ENCODE assay signal across 8 mouse cellular contexts in genomic region chr7:116443004-116443696, GRCm38 (mm10). TPM values are rescaled to one million over a fixed set of nuclear protein-coding genes. Genes with fewer than 3 reads are reported as not detected.
DNase-seq lines count a peak whose midpoint lies in the region; ATAC-seq and TF ChIP-seq lines count a peak whose summit lies in the region.

TSS of gene Pik3c2a (minus strand) at chr7:116443449.

- WGBS in heart, embryonic 10.5 days = under 1% methylated on average over 65 of the region's 72 CpGs
- WGBS in kidney, embryonic 15.5 days = under 1% methylated on average over 72 of the region's 72 CpGs

- no peaks in the 10 kb centered on the region for H3K27me3 ChIP-seq in heart, embryonic 10.5 days (ENCODE audit: insufficient read depth, poor library complexity, severe bottlenecking)
- no peaks in the 10 kb centered on the region for H3K27me3 ChIP-seq in kidney, embryonic 15.5 days

- no peak for TF ChIP-seq CTCF in bone marrow macrophage, adult 2 months (IDR thresholded peaks at IDR 0.05; ENCODE audit: low read depth, low read length)
- no peak for TF ChIP-seq CTCF in embryonic fibroblast, embryonic 13.5 days (IDR thresholded peaks at IDR 0.05; ENCODE audit: borderline replicate concordance, insufficient read depth, low read length)

- peak within 1 kb of the TSS; percentile 74 for H3K27ac ChIP-seq in bone marrow macrophage, adult 2 months (ENCODE audit: insufficient read depth, low read depth, low read length)
- peak within 1 kb of the TSS; percentile 98 for H3K27ac ChIP-seq in embryonic fibroblast, embryonic 13.5 days (ENCODE audit: insufficient read depth, low read length)
- peak within 1 kb of the TSS; percentile 97 for H3K27ac ChIP-seq in heart, embryonic 10.5 days
- H3K27ac ChIP-seq in kidney, embryonic 15.5 days = peak within 1 kb of the TSS; percentile 96

- peak; percentile 98 for DNase-seq in A20 (ENCODE audit: low read depth, low spot score)
- DNase-seq in heart, embryonic 10.5 days (ENCODE audit: low spot score) = peak; percentile 98
- peak; percentile 94 for DNase-seq in liver
- DNase-seq in spleen, postnatal 4 days (ENCODE audit: low spot score in 2 of 2) = peak; percentile 83 to 90

- no peak for TF ChIP-seq POLR2A in bone marrow macrophage, adult 2 months (IDR thresholded peaks at IDR 0.05; ENCODE audit: borderline replicate concordance, low read depth, low read length)
- peak; percentile 96 for TF ChIP-seq POLR2A in embryonic fibroblast, embryonic 13.5 days (IDR thresholded peaks at IDR 0.05; ENCODE audit: low read depth, low read length)

- H3K4me3 ChIP-seq in bone marrow macrophage, adult 2 months (ENCODE audit: insufficient read depth, low read length) = peak within 1 kb of the TSS; percentile 99
- H3K4me3 ChIP-seq in embryonic fibroblast, embryonic 13.5 days (ENCODE audit: insufficient read depth, low read length) = peak within 1 kb of the TSS; percentile 80
- H3K4me3 ChIP-seq in heart, embryonic 10.5 days = peak within 1 kb of the TSS; percentile 89
- peak within 1 kb of the TSS; percentile 84 for H3K4me3 ChIP-seq in kidney, embryonic 15.5 days (replicated peaks)

- no peaks in the 10 kb centered on the region for H3K9me3 ChIP-seq in heart, embryonic 10.5 days
- H3K9me3 ChIP-seq in kidney, embryonic 15.5 days (replicated peaks) = no peaks in the 10 kb centered on the region

- ATAC-seq in kidney, embryonic 15.5 days (replicated peaks; ENCODE audit: low FRiP score) = peak; percentile 99
- ATAC-seq in monocyte, adult 5-6 weeks (replicated peaks; ENCODE audit: insufficient number of reproducible peaks, low FRiP score, low TSS enrichment, poor library complexity, severe bottlenecking) = peak; percentile 93

- peak within 1 kb of the TSS; percentile 92 for H3K9ac ChIP-seq in kidney, embryonic 15.5 days

- H3K4me2 ChIP-seq in kidney, embryonic 15.5 days = peak within 1 kb of the TSS; percentile 85

- peaks cover 32% of the 10 kb centered on the region for H3K4me1 ChIP-seq in bone marrow macrophage, adult 2 months (ENCODE audit: control insufficient read depth, insufficient read depth, low read length)
- H3K4me1 ChIP-seq in embryonic fibroblast, embryonic 13.5 days (ENCODE audit: control insufficient read depth, insufficient read depth, low read length) = peaks cover 3% of the 10 kb centered on the region; the same call in 1 of the 2 replicates
- peaks cover 19% of the 10 kb centered on the region for H3K4me1 ChIP-seq in heart, embryonic 10.5 days
- peaks cover 25% of the 10 kb centered on the region for H3K4me1 ChIP-seq in kidney, embryonic 15.5 days

- H3K36me3 ChIP-seq in heart, embryonic 10.5 days = 0 out of 2 replicates have a peak, but pooled peaks cover 2% of the 10 kb centered on the region
- 0 out of 2 replicates have a peak, but pooled peaks cover 6% of the 10 kb centered on the region for H3K36me3 ChIP-seq in kidney, embryonic 15.5 days

RNA-seq across cellular contexts. Expression of gene Pik3c2a, which starts in this region (rescaled TPM):
- 38.3 and 41.3 TPM in 2 replicates for polyA plus RNA-seq in bone marrow macrophage, adult 2 months (2012; ENCODE audit: insufficient read depth, insufficient read length, missing spikeins)
- 48.3 and 57.1 TPM in 2 replicates for polyA plus RNA-seq in embryonic fibroblast, embryonic 13.5 days (2011; ENCODE audit: insufficient read length, low read depth, missing spikeins)
- 23.2 and 25.0 TPM in 2 replicates for polyA plus RNA-seq in heart, embryonic 10.5 days (2016; fragmentation: Nextera tagmentation; extraction: Ambion mirVana)
- polyA plus RNA-seq in kidney, embryonic 15.5 days (2015; fragmentation: Nextera tagmentation; extraction: Ambion mirVana) = 30.5 and 33.1 TPM in 2 replicates
- 39.6 to 52.8 TPM (median 50.0 TPM) in 3 replicates for total RNA-seq in monocyte, adult 5-6 weeks (2017)

Comparison
In these comparisons a context has a peak if more than half of its experiments do, and no peak if none do; other contexts are left out.
1. Peak in every context shown above with its lines: DNase-seq, ATAC-seq, H3K4me3 ChIP-seq and H3K27ac ChIP-seq.